Mouse (Mus musculus): ENCODE results near the gene Zfp113. TPM values are rescaled to one million over a fixed set of nuclear protein-coding genes. Genes with fewer than 3 reads are reported as not detected.
A peak's percentile ranks its signal among the peaks of the same experiment; 100 is the strongest.
"Not testable (repeated sequence)": the region's sequence is repeated elsewhere in the genome, so short reads cannot be mapped to it uniquely, and the experiment has no call there.

The Zfp113 gene
- polyA plus RNA-seq, 1 experiment from 2014 or later, result 10.0 TPM

DNA sequence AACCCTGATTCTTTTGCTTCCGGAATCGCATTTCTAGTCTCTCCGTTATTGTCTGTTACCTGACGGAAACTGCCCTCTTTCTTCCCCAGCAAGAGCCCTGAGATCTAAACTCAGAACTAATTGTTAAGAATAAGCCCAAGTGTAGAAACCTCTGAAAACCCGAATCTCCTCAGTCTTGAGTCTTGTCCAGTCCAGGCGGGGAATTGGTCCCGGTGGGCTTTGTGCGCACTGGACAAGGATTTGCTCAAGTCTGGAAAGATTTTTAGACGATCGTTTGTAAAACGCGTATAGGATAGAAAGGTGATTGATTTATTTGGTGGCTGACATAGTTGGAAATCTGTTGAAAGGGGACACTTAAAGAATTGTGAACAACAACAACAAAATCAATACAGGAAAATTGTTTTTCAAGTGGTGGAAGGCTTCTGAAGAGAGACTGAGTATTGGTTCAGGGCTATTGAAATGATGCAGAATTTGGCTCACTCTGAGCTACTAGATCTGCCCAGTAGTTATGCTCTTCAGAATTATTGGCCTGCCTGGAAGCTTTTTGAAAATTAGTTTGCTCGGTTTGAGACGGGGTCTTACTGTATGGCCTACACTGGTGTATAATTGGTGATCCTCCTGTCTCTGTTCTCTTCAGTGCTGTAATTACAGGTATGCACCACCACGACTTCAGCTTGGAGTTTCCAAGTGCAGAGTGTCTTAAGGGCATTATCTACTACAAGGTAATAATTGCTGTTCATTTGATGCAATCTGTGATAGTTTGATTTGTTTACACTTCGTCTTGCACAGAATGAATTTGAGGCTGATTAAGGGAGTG lies 38.1 kb downstream of the Zfp113 start:
- no peak for ATAC-seq (replicated peaks; ENCODE audit: insufficient number of reproducible peaks, low FRiP score, low TSS enrichment)
- peaks cover 3% of the 10 kb centered on the region; the same call in 1 of the 2 replicates for H3K4me1 ChIP-seq (ENCODE audit: control insufficient read depth, insufficient read depth, low read length)
- no peaks in the 10 kb centered on the region for H3K9me3 ChIP-seq (replicated peaks; ENCODE audit: control insufficient read depth, low read length)
- H3K27ac ChIP-seq (ENCODE audit: low read depth, low read length), result peak overlapping the region; percentile 92
- H3K27me3 ChIP-seq (ENCODE audit: control insufficient read depth, insufficient read depth, low read length), result no peaks in the 10 kb centered on the region
- peak overlapping the region; percentile 91 for H3K9ac ChIP-seq (ENCODE audit: low read depth, low read length)
- 12% methylated on average over 16 of the region's 16 CpGs for WGBS (ENCODE audit: insufficient replicate concordance)
- peaks cover 5% of the 10 kb centered on the region; the same call in 1 of the 2 replicates for H3K36me3 ChIP-seq (ENCODE audit: control insufficient read depth, insufficient read depth, low read length)
- peak overlapping the region; percentile 83 for H3K4me3 ChIP-seq (ENCODE audit: low read depth, low read length)
- peak overlapping the region; percentile 71 for H3K4me2 ChIP-seq

DNA sequence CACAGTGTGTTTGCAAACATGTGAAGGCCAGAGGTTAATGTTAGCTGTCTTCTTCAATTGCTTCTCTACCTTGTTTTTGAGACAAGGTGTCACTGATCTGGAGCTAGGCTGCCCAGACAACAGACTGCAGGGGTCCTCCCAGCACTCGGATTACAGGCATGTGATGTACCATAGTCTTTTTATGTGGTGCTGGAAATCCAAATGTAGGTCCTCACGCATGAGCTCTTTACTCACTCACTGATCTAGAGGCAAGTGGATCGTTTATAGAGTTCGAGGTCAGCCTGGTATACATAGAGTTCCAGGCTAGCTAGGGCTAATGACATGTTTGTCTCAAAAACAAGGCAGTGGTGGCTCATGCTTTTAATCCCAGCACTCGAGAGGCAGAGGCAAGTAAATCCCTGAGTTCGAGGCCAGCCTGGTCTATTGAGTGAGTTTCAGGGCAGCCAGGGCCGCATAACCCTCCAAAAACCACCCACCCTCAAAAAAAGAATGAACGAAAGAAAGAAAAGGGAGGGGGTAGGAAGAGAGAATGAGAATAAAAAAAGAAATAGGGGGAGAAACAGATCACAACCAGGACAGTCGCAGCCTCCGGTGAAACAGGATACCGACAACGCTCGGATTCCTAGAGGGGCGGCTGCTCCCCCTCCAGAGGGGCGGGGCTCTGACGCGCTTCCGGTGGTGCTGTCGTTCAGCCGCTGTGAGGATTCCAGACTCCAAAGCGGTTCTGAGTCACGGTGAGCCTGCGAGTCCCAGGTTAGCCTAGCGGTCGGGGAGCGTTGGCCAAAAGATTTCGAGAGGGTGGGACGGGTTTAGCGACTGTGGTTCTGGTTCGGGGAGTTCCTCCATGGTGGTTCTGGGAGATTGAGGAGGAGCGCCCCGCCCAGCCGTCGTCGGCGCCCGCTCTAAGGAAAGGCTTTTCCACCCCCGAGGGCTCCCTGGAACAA lies 39.0 kb downstream of the Zfp113 start, which contains the start of gene Zscan21:
Gene Zscan21 (plus strand): TSS at position 649 of the 944 bp plus-strand sequence.
- H3K27me3 ChIP-seq (ENCODE audit: control insufficient read depth, insufficient read depth, low read length), result no peaks in the 10 kb centered on the region
- WGBS (ENCODE audit: insufficient replicate concordance), result 7% methylated on average over 38 of the region's 38 CpGs
- H3K4me1 ChIP-seq (ENCODE audit: control insufficient read depth, insufficient read depth, low read length), result peaks cover 3% of the 10 kb centered on the region; the same call in 1 of the 2 replicates
- H3K4me2 ChIP-seq, result peak within 1 kb of the TSS; percentile 71
- H3K36me3 ChIP-seq (ENCODE audit: control insufficient read depth, insufficient read depth, low read length), result peaks cover 5% of the 10 kb centered on the region; the same call in 1 of the 2 replicates
- H3K27ac ChIP-seq (ENCODE audit: low read depth, low read length), result peak within 1 kb of the TSS; percentile 92
- ATAC-seq (replicated peaks; ENCODE audit: insufficient number of reproducible peaks, low FRiP score, low TSS enrichment), result peak; percentile 91
- no peaks in the 10 kb centered on the region for H3K9me3 ChIP-seq (replicated peaks; ENCODE audit: control insufficient read depth, low read length)
- peak within 1 kb of the TSS; percentile 83 for H3K4me3 ChIP-seq (ENCODE audit: low read depth, low read length)
- H3K9ac ChIP-seq (ENCODE audit: low read depth, low read length), result peak within 1 kb of the TSS; percentile 91

DNA sequence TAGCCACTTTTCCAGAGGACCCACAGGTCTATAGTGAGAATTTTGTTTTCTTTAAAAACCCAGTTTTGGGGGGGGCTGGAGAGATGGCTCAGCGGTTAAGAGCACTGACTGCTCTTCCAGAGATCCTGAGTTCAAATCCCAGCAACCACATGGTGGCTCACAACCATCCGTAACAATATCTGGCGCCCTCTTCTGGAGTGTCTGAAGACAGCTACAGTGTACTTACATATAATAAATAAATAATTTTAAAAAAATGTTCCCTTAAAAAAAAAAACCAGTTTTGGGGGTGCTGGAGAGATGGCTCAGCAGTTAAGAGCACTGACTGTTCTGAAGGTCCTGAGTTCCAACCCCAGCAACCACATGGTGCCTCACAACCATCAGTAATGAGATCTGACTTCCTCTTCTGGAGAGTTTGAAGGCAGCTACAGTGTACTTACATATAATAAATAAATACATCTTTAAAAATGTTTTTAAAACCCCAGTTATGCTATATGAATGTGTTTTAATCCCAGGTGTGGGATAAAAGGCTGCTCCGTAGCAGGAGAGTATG lies 45.6 kb downstream of the Zfp113 start:
- not testable (repeated sequence) for H3K27me3 ChIP-seq (ENCODE audit: control insufficient read depth, insufficient read depth, low read length); H3K27ac ChIP-seq (ENCODE audit: low read depth, low read length); H3K4me2 ChIP-seq; H3K36me3 ChIP-seq (ENCODE audit: control insufficient read depth, insufficient read depth, low read length); H3K4me3 ChIP-seq (ENCODE audit: low read depth, low read length); ATAC-seq (replicated peaks; ENCODE audit: insufficient number of reproducible peaks, low FRiP score, low TSS enrichment); H3K9me3 ChIP-seq (replicated peaks; ENCODE audit: control insufficient read depth, low read length); H3K9ac ChIP-seq (ENCODE audit: low read depth, low read length); H3K4me1 ChIP-seq (ENCODE audit: control insufficient read depth, insufficient read depth, low read length)
- WGBS (ENCODE audit: insufficient replicate concordance), result 56% methylated on average over 4 of the region's 4 CpGs

DNA sequence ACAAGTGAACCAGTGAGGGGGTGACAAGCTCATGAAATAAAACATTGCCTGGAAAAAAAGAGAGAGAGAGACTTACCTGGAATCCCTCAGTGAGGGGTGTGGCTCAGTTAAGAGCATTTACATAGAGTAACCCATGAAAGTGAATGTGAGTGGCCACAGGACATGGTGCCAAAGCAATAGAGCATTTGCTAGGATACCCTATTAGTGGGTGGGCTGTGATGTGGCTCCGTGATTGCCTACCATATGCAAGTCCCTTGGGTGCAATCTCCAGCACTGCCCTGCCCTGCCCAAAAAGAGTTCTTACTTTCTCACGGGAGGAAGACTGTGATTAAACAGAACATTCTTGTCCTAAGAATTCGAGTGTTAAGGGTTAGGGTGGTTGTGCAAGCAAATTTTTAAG lies 48.4 kb downstream of the Zfp113 start:
- H3K27ac ChIP-seq (ENCODE audit: low read depth, low read length), result no peak overlapping the region
- 61% methylated on average over 3 of the region's 3 CpGs for WGBS (ENCODE audit: insufficient replicate concordance)
- H3K27me3 ChIP-seq (ENCODE audit: control insufficient read depth, insufficient read depth, low read length), result no peaks in the 10 kb centered on the region
- H3K9ac ChIP-seq (ENCODE audit: low read depth, low read length), result no peak overlapping the region
- H3K4me2 ChIP-seq, result no peak overlapping the region
- H3K9me3 ChIP-seq (replicated peaks; ENCODE audit: control insufficient read depth, low read length), result no peaks in the 10 kb centered on the region
- H3K4me3 ChIP-seq (ENCODE audit: low read depth, low read length), result no peak overlapping the region
- no peaks in the 10 kb centered on the region for H3K4me1 ChIP-seq (ENCODE audit: control insufficient read depth, insufficient read depth, low read length)
- ATAC-seq (replicated peaks; ENCODE audit: insufficient number of reproducible peaks, low FRiP score, low TSS enrichment), result no peak
- H3K36me3 ChIP-seq (ENCODE audit: control insufficient read depth, insufficient read depth, low read length), result peaks cover 8% of the 10 kb centered on the region; the same call in 1 of the 2 replicates

DNA sequence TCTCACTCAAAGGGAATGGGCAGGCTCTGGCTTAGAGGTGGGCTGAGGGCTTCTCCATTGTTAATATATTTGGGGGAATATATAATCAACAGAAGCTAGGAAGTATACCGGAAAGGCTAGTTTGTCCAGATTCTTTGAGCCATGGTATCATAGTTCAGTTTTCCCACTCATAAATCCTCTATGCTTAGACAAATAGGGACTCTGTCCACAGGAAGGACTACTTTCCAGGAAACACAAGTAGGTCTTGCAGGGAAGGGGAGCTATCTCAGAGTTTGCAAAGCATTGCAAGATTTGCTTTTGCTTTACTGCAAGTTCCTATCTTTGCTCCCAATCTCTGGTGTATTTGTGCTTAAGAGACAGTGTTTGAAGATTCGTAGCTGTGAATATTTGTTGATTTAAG lies 50.6 kb downstream of the Zfp113 start:
- Histone ChIP-seq H3K36me3 (ENCODE audit: control insufficient read depth, insufficient read depth, low read length) (peaks cover 25% of the 10 kb centered on the region), H3K4me1 (ENCODE audit: control insufficient read depth, insufficient read depth, low read length) (no peaks in the 10 kb centered on the region), H3K27ac (ENCODE audit: low read depth, low read length) (no peak overlapping the region), H3K9me3 (replicated peaks; ENCODE audit: control insufficient read depth, low read length) (no peaks in the 10 kb centered on the region), H3K4me2 (no peak overlapping the region), H3K9ac (ENCODE audit: low read depth, low read length) (no peak overlapping the region), H3K27me3 (ENCODE audit: control insufficient read depth, insufficient read depth, low read length) (no peaks in the 10 kb centered on the region), H3K4me3 (ENCODE audit: low read depth, low read length) (no peak overlapping the region)
- WGBS (ENCODE audit: insufficient replicate concordance), result 87% methylated on average over 2 of the region's 2 CpGs
- ATAC-seq (replicated peaks; ENCODE audit: insufficient number of reproducible peaks, low FRiP score, low TSS enrichment), result no peak

DNA sequence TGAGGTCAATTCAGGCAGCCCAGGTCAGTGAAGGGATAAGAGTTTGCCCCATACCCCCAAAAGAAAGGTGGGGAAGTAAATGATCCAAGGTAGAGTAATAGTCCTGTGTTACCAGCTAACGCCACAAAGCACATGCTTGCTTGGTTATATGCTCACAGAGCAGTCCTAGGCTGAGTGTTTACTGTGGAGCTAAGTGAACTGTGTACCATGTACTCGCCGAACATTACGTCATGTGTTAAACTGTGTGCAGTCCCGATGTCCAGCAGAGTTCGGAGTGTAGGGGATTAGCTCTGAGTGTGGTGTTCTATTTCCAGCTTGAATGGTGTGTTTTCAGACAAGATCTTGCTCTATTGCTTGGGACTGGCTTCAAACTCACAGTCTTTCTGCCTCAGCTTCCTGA lies 61.1 kb downstream of the Zfp113 start:
- Histone ChIP-seq H3K4me1 (ENCODE audit: control insufficient read depth, insufficient read depth, low read length) (no peaks in the 10 kb centered on the region), H3K4me2 (no peak overlapping the region), H3K9me3 (replicated peaks; ENCODE audit: control insufficient read depth, low read length) (no peaks in the 10 kb centered on the region), H3K36me3 (ENCODE audit: control insufficient read depth, insufficient read depth, low read length) (peaks cover 38% of the 10 kb centered on the region), H3K27me3 (ENCODE audit: control insufficient read depth, insufficient read depth, low read length) (no peaks in the 10 kb centered on the region), H3K27ac (ENCODE audit: low read depth, low read length) (no peak overlapping the region), H3K9ac (ENCODE audit: low read depth, low read length) (no peak overlapping the region), H3K4me3 (ENCODE audit: low read depth, low read length) (no peak overlapping the region)
- ATAC-seq (replicated peaks; ENCODE audit: insufficient number of reproducible peaks, low FRiP score, low TSS enrichment), result no peak
- WGBS (ENCODE audit: insufficient replicate concordance), result 90% methylated on average over 6 of the region's 6 CpGs

DNA sequence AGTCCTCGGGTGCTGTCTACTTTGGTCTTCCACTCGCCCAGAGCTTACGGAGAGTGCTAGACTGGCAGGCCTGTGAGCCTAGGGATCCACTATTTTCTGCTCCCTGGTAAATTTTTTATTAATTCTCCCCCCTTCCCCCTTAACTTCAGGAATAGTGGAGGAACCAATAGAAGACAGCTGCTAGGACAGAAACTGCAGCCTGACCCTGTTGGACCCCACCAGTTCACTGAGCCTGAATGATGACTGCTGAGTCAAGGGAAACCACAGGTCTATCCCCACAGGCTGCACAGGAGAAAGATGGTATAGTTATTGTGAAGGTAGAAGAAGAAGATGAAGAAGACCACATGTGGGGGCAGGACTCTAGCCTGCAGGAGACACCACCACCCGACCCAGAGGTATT lies 62.8 kb downstream of the Zfp113 start:
- Histone ChIP-seq H3K36me3 (ENCODE audit: control insufficient read depth, insufficient read depth, low read length) (peaks cover 25% of the 10 kb centered on the region), H3K9me3 (replicated peaks; ENCODE audit: control insufficient read depth, low read length) (no peaks in the 10 kb centered on the region), H3K9ac (ENCODE audit: low read depth, low read length) (no peak overlapping the region), H3K4me2 (no peak overlapping the region), H3K27ac (ENCODE audit: low read depth, low read length) (no peak overlapping the region), H3K4me3 (ENCODE audit: low read depth, low read length) (no peak overlapping the region), H3K27me3 (ENCODE audit: control insufficient read depth, insufficient read depth, low read length) (no peaks in the 10 kb centered on the region), H3K4me1 (ENCODE audit: control insufficient read depth, insufficient read depth, low read length) (no peaks in the 10 kb centered on the region)
- 93% methylated on average over 4 of the region's 4 CpGs for WGBS (ENCODE audit: insufficient replicate concordance)
- no peak for ATAC-seq (replicated peaks; ENCODE audit: insufficient number of reproducible peaks, low FRiP score, low TSS enrichment)

DNA sequence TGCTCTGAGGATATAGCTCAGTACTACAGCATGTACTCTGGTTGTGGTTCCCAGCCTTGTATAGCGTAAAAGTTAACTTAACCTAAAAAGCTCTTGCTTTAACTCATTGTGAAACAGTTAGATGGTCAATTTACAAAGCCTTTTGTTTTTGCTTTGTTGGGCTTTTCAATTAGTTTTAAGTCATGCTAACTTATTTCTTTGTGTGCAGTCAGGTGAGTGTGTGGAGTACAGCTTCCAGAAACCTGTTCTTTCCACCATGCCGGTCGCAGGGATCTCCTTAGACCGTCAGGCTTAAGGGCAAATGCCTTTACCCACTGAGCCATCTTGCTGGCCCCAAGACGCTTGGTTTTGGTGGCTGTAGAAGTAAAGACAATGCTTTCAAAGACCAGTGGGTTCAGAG lies 64.8 kb downstream of the Zfp113 start:
- no peak overlapping the region for H3K4me3 ChIP-seq (ENCODE audit: low read depth, low read length)
- ATAC-seq (replicated peaks; ENCODE audit: insufficient number of reproducible peaks, low FRiP score, low TSS enrichment), result no peak
- no peak overlapping the region for H3K9ac ChIP-seq (ENCODE audit: low read depth, low read length)
- 95% methylated on average over 5 of the region's 5 CpGs for WGBS (ENCODE audit: insufficient replicate concordance)
- peaks cover 15% of the 10 kb centered on the region for H3K36me3 ChIP-seq (ENCODE audit: control insufficient read depth, insufficient read depth, low read length)
- H3K4me1 ChIP-seq (ENCODE audit: control insufficient read depth, insufficient read depth, low read length), result no peaks in the 10 kb centered on the region
- no peaks in the 10 kb centered on the region for H3K9me3 ChIP-seq (replicated peaks; ENCODE audit: control insufficient read depth, low read length)
- no peaks in the 10 kb centered on the region for H3K27me3 ChIP-seq (ENCODE audit: control insufficient read depth, insufficient read depth, low read length)
- H3K4me2 ChIP-seq, result no peak overlapping the region
- H3K27ac ChIP-seq (ENCODE audit: low read depth, low read length), result no peak overlapping the region
